Mouse (Mus musculus) hindbrain, embryonic 10.5 days (tissue): ENCODE data around the gene Krt19. TPM values are rescaled to one million over a fixed set of nuclear protein-coding genes. Genes with fewer than 3 reads are reported as not detected.

ENCODE experiments used
- DNase-seq: peaks from one replicate; pipeline ENCODE4 v3.0.0-alpha.2; 2017; ENCODE audit warnings: low spot score
- H3K27ac ChIP-seq: fragments of 300-500 bp; sonication (generic); 2 replicates; pipeline ENCODE4 v1.5.1; 2016; ENCODE audit warnings: mild to moderate bottlenecking, moderate library complexity
- H3K27me3 ChIP-seq: fragments of 300-500 bp; sonication (generic); 2 replicates; pipeline ENCODE4 v1.6.1; 2016; ENCODE audit warnings: mild to moderate bottlenecking; ENCODE audit not compliant: poor library complexity, insufficient read depth, severe bottlenecking
- H3K36me3 ChIP-seq: fragments of 300-500 bp; sonication (generic); 2 replicates; pipeline ENCODE4 v1.6.1; 2016; ENCODE audit warnings: mild to moderate bottlenecking, moderate library complexity
- H3K4me1 ChIP-seq: fragments of 300-500 bp; sonication (generic); replicated peaks from 2 replicates; pipeline ENCODE4 v1.6.1; 2016; ENCODE audit warnings: mild to moderate bottlenecking
- H3K4me3 ChIP-seq: fragments of 300-500 bp; sonication (generic); 2 replicates; pipeline ENCODE4 v1.5.1; 2016; ENCODE audit warnings: mild to moderate bottlenecking, moderate library complexity
- H3K9me3 ChIP-seq: fragments of 300-500 bp; sonication (generic); 2 replicates; pipeline ENCODE4 v1.6.1; 2016; ENCODE audit warnings: mild to moderate bottlenecking, moderate library complexity
- WGBS: fragments of 180-500 bp; shearing (Covaris S2); methylation state at CpG from one replicate; pipeline ENCODE4 v1.1.7; 2016; 5-methylcytosine and 5-hydroxymethylcytosine counted together
- polyA plus RNA-seq: library from polyadenylated mRNA; unstranded; fragments of >200 nt; fragmentation: Nextera tagmentation; extraction: Ambion mirVana; gene quantifications from 2 replicates; pipeline ENCODE4 v1.2.1, GENCODE M21; 2016

Krt19 gene
- polyA plus RNA-seq, 1 experiment from 2014 or later, result 12.7 TPM

DNA sequence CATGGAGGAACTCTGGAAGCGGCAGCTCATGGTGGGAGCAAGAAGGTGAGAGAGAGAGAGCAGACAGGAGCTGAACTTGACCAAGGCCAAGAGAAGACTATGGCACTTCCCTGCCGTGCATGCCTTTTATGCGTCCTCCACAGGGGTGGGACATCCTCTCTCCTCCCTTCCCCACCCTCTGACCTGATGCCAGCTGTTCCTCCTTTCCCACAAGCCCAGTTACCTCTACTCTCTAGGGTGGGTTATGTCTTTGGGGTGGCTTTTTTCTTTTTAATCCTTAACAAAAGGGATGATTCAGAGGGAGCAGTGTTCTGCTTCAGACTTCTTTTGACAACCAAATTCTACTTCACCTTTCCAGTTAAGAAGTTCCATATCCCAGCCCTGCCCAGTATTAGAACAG, 27.0 kb downstream of the Krt19 start, which contains the start of gene Krt13:
Gene Krt13, minus strand, starts transcription at position 101 of the 400 bp plus-strand sequence.
- Histone ChIP-seq H3K27me3 (no peaks in the 10 kb centered on the region), H3K4me3 (no peak within 1 kb of the TSS), H3K36me3 (no peaks in the 10 kb centered on the region), H3K27ac (no peak within 1 kb of the TSS), H3K4me1 (no peaks in the 10 kb centered on the region), H3K9me3 (no peaks in the 10 kb centered on the region)
- no peak for DNase-seq
- 87% methylated on average over 3 of the region's 3 CpGs for WGBS

DNA sequence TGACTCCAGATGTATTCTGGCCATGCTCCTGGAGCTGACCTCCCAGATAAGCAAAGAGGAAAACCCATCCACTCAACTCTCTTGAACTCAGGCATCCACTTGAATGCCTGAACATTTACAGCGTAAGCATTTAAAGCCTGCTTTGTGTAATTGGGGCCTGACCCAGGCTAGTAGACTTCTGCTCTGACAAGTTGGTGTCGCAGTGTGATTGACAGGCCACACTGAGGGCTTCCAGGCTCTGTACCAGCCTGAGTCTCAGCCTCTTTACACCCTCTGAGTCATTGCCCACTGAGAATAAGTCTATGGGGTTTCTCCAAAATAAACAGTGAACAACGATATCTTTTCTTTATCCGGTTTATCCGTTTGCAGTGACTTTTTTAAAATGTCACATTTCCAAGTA, 28.1 kb downstream of the Krt19 start:
- Histone ChIP-seq H3K27ac (no peak overlapping the region), H3K4me1 (peaks cover 7% of the 10 kb centered on the region; the same call in 1 of the 2 replicates), H3K36me3 (no peaks in the 10 kb centered on the region), H3K9me3 (no peaks in the 10 kb centered on the region), H3K27me3 (no peaks in the 10 kb centered on the region), H3K4me3 (no peak overlapping the region)
- no peak for DNase-seq
- WGBS, result 91% methylated on average over 5 of the region's 5 CpGs

DNA sequence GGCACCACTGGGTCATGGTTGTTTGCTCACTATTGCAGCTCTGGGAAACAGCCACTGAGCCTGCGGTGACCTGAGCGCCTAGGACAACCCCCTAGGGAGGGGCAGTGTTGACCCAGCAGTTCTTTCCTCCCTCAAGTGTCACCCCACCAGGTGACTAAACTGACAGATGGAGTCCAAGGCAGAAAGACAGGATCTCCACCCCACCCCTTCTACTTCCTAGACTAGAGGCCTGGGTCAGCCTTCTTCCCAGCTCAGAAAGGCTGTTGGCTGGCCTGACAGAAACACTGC, 34.8 kb downstream of the Krt19 start:
- H3K9me3 ChIP-seq, result no peaks in the 10 kb centered on the region
- no peak for DNase-seq
- H3K4me1 ChIP-seq, result peaks cover 14% of the 10 kb centered on the region; the same call in 1 of the 2 replicates
- no peaks in the 10 kb centered on the region for H3K27me3 ChIP-seq
- H3K4me3 ChIP-seq, result no peak overlapping the region
- H3K36me3 ChIP-seq, result no peaks in the 10 kb centered on the region
- WGBS, result 57% methylated on average over 2 of the region's 2 CpGs
- H3K27ac ChIP-seq, result no peak overlapping the region

DNA sequence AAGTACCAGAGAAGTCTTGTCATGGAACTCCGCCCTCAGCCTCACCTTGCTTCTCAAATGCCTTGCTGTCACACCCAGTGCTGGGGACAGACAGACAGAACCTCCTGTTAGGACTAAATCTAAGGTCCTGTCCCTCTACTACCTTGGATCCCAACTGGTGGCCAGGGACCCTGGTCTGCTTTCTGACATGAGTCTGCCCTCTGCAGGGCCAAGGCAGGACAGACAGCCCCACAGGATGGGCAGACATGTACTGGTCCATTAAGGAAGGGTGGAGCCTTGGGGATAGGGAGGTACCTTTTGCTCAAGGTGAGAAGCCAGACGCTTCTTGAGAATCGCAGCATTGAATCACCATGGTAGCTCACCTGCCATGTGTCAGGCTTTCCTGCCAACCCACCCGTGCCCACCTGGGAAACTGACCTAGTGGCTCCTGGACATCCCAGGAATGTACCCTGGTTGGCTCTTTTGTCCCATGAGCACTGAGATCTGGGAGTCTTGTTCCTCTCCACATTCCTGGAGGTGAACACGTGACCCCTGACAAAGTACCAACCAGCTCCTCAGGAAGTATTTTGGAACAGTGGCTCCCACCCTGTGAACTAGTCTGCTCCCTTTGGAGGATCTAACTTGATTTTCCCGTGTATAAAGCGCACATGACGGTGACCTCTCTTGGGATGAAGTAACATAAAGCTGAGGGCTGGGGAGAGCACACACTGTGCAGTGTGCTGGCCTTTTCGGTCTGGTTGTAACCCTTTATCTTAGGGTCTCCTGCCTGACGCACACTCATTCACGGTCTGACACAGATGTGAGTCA, 35.3 kb downstream of the Krt19 start:
- no peak overlapping the region for H3K4me3 ChIP-seq
- H3K9me3 ChIP-seq, result no peaks in the 10 kb centered on the region
- H3K27ac ChIP-seq, result no peak overlapping the region
- peaks cover 14% of the 10 kb centered on the region; the same call in 1 of the 2 replicates for H3K4me1 ChIP-seq
- DNase-seq, result no peak
- 75% methylated on average over 11 of the region's 11 CpGs for WGBS
- no peaks in the 10 kb centered on the region for H3K27me3 ChIP-seq
- H3K36me3 ChIP-seq, result no peaks in the 10 kb centered on the region

DNA sequence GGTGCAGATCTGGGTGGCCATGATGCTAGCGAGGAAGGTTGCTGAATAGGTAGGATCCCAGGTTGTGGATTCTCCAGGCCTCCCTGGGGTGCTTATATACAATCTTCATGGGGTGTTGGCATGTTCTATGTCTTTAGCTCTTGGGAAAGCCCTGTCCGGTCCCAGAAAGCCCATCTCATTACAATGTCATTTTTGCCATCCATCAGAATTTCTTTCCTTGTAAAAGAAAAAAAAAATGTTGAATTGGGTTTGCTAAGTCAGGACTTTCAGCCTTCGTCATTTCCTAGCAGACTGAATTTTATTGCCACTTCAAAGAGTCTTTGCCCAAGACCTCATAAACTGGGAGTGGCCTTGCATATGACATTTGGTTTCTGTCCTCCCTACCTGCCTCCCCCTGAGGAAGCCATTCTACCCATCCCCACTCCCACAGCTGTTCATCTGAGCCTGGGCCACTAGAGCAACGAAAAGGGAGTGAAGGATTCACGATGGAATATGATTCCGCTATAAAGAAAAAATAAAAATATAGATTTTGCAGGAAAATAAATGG, 42.8 kb downstream of the Krt19 start, which contains the start of gene Krt36:
Gene Krt36, minus strand, starts transcription at position 51 of the 547 bp plus-strand sequence.
- H3K4me3 ChIP-seq, result no peak within 1 kb of the TSS
- peaks cover 4% of the 10 kb centered on the region; the same call in 1 of the 2 replicates for H3K4me1 ChIP-seq
- no peaks in the 10 kb centered on the region for H3K9me3 ChIP-seq
- 93% methylated on average over 6 of the region's 6 CpGs for WGBS
- no peaks in the 10 kb centered on the region for H3K27me3 ChIP-seq
- no peaks in the 10 kb centered on the region for H3K36me3 ChIP-seq
- no peak for DNase-seq
- no peak within 1 kb of the TSS for H3K27ac ChIP-seq

DNA sequence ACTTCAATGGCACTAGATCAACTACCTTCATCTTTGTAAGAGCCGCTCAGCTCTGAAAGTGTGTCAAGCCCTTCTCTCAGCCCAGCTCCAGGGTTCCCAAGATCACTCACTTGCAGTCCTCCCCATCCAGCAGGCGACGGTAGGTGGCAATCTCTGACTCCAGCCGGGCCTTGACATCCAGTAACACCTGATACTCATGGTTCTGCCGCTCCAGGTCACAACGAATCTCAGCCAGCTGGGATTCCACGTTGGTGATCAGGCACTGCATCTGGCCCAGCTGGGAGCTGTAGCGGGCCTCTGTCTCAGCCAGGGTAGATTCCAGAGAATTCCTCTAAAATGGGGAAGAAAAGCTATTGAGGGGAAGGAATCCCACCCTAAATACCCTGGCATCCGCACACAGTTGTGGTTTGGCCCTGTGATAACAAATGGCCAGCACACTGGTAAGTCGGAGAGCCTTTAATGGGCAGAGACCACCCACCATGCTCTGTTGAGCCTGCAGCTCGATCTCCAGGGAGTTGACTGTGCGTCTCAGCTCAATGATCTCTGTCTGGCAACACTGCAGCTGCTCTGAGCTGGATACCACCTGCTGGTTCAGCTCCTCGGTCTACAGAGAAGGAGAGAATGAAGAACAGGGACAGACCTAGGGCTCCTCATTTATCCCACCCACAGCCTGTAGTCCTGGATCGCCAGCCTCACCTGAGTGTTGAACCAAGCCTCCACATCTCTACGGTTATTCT, 45.6 kb downstream of the Krt19 start:
- no peak for DNase-seq

DNA sequence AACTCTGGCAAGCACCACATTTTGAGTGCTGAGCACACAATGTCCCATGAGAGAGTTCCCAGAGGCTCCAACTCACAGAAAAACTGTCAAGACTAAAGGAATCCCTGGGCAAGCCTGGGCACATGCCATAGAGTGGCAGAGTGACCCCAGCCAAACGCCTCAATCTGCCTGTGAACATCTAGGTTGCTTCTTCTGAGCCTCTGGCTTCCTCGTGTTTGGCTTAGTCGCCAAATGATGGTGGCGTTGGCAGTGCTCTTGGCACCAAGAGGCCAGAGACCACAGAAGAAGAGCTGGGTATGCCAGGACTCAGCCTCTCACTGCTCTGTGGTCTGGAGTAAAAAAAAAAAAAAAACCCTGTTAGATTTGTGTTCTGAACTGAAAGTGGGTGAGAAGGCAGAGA, 48.1 kb downstream of the Krt19 start:
- Histone ChIP-seq H3K9me3 (no peaks in the 10 kb centered on the region), H3K4me1 (peaks cover 19% of the 10 kb centered on the region), H3K27ac (no peak overlapping the region), H3K4me3 (no peak overlapping the region), H3K36me3 (no peaks in the 10 kb centered on the region), H3K27me3 (no peaks in the 10 kb centered on the region)
- WGBS, result 90% methylated on average over 4 of the region's 4 CpGs
- no peak for DNase-seq

More for the DNA sequence above, 45.6 kb downstream of the Krt19 start:
- H3K27me3 ChIP-seq, result no peaks in the 10 kb centered on the region
- H3K36me3 ChIP-seq, result no peaks in the 10 kb centered on the region
- no peaks in the 10 kb centered on the region for H3K9me3 ChIP-seq
- peaks cover 16% of the 10 kb centered on the region for H3K4me1 ChIP-seq
- no peak overlapping the region for H3K4me3 ChIP-seq
- WGBS, result 64% methylated on average over 15 of the region's 15 CpGs
- H3K27ac ChIP-seq, result no peak overlapping the region

DNA sequence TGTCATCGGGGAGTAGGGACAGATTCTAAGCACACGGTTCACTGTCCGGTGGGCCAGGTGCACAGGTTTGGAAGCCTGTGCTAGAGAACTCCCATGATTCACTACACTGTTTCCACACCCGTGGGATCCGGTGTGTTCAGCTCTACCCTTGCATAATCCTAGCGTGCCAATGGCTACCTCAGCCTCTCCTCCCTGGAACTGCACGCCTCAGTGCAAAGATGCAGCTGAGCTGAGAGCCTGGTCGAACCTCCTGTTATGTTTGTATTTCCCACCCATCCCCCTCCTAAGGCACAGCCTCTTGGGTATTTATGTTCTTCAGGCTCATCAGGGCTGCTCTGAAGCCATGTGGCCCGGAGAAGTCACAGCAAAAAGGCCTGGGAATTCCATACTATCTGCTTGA, 50.6 kb downstream of the Krt19 start:
- 70% methylated on average over 9 of the region's 9 CpGs for WGBS
- H3K9me3 ChIP-seq, result no peaks in the 10 kb centered on the region

DNA sequence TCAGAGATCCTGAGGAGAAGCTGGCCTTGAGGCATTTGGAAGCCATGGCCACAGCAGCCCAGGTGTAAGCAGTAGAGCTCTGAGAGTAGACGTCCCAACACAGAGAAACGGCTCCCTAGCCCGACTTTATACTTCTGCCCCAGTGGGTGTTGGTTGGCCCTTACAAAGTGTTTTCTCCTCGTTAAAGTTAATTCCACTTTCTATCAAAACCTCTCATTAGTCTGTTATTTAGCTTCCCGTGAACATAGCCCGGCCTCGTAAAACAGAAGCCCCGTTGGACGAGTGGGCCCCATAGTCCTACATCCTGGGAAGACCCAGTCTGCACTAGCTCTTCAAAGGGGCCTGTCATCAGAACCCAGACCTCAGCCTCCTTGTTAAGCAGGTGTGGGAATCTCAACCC, 52.3 kb downstream of the Krt19 start, which contains the start of gene Krt35:
Gene Krt35, minus strand, starts transcription at position 101 of the 400 bp plus-strand sequence.
- DNase-seq, result no peak
- Histone ChIP-seq H3K27ac (no peak within 1 kb of the TSS), H3K27me3 (no peaks in the 10 kb centered on the region), H3K4me1 (peaks cover 15% of the 10 kb centered on the region), H3K9me3 (no peaks in the 10 kb centered on the region), H3K36me3 (no peaks in the 10 kb centered on the region), H3K4me3 (no peak within 1 kb of the TSS)
- WGBS, result 92% methylated on average over 9 of the region's 9 CpGs

More for the DNA sequence above, 50.6 kb downstream of the Krt19 start:
- no peak overlapping the region for H3K27ac ChIP-seq
- DNase-seq, result no peak
- H3K4me1 ChIP-seq, result peaks cover 15% of the 10 kb centered on the region
- H3K4me3 ChIP-seq, result no peak overlapping the region
- H3K36me3 ChIP-seq, result no peaks in the 10 kb centered on the region
- no peaks in the 10 kb centered on the region for H3K27me3 ChIP-seq

Other genes with a start within 250 kb of the Krt19 start
- gene Krtap31-1, start 240.7 kb downstream of the Krt19 start, polyA plus RNA-seq, result not detected in 2 replicates
- gene Gm11565, start 233.9 kb downstream of the Krt19 start, polyA plus RNA-seq, result not detected in 2 replicates
- gene Krtap31-2, start 212.4 kb downstream of the Krt19 start, polyA plus RNA-seq, result not detected in 2 replicates
- gene Krtap9-5, start 200.2 kb downstream of the Krt19 start, polyA plus RNA-seq, result not detected in 2 replicates
- gene Krtap29-1, start 169.6 kb downstream of the Krt19 start, polyA plus RNA-seq, result not detected in 2 replicates
- gene Krtap16-1, start 162.1 kb downstream of the Krt19 start, polyA plus RNA-seq, result not detected in 2 replicates
- gene Krtap17-1, start 154.7 kb downstream of the Krt19 start, polyA plus RNA-seq, result not detected in 2 replicates
- not detected in 2 replicates for gene Krt33a, start 132.5 kb downstream of the Krt19 start, polyA plus RNA-seq
- not detected in 2 replicates for gene Krt33b, start 118.8 kb downstream of the Krt19 start, polyA plus RNA-seq
- not detected in 2 replicates for gene Krt34, start 107.1 kb downstream of the Krt19 start, polyA plus RNA-seq
- not detected in 2 replicates for gene Krt31, start 98.1 kb downstream of the Krt19 start, polyA plus RNA-seq
- gene Krt32, start 60.4 kb downstream of the Krt19 start, polyA plus RNA-seq, result not detected in 2 replicates
- not detected in 2 replicates for gene Krt35, start 52.4 kb downstream of the Krt19 start, polyA plus RNA-seq
- gene Krt36, start 43.0 kb downstream of the Krt19 start, polyA plus RNA-seq, result not detected in 2 replicates
- gene Krt13, start 27.1 kb downstream of the Krt19 start, polyA plus RNA-seq, result 0.43 TPM in 1 of 2 replicates, not detected in the other
- gene Krt15, start 12.7 kb downstream of the Krt19 start, polyA plus RNA-seq, result 0.73 and 2.9 TPM in 2 replicates
- not detected in 2 replicates for gene Krt9, start 44.6 kb upstream of the Krt19 start, polyA plus RNA-seq
- 1.5 and 1.9 TPM in 2 replicates for gene Krt14, start 58.9 kb upstream of the Krt19 start, polyA plus RNA-seq
- gene Krt16, start 100.2 kb upstream of the Krt19 start, polyA plus RNA-seq, result not detected in 2 replicates
- gene Krt17, start 112.4 kb upstream of the Krt19 start, polyA plus RNA-seq, result 0.16 TPM in 1 of 2 replicates, not detected in the other
- not detected in 2 replicates for gene Krt42, start 121.2 kb upstream of the Krt19 start, polyA plus RNA-seq
- 1,728 and 1,735 TPM in 2 replicates for gene Eif1, start 171.2 kb upstream of the Krt19 start, polyA plus RNA-seq
- gene Gast, start 185.7 kb upstream of the Krt19 start, polyA plus RNA-seq, result 0.90 TPM in 1 of 2 replicates, not detected in the other
- 33.2 and 37.7 TPM in 2 replicates for gene Hap1, start 207.5 kb upstream of the Krt19 start, polyA plus RNA-seq
- 45.0 and 53.6 TPM in 2 replicates for gene Jup, start 249.1 kb upstream of the Krt19 start, polyA plus RNA-seq